17 mouse cellular contexts compared by ENCODE assay signal in genomic region chr17:5750278-5750677, GRCm38 (mm10).
"Had no signal": no experiment of that assay in that cellular context is flagged by ENCODE, and none has a peak within 500 bp of the region (broad histone marks: within the 10 kb centered on the region; RNA-seq: fewer than 3 reads in every experiment).

No protein-coding gene starts in this region.

- H3K4me3 ChIP-seq: liver, embryonic 15.5 days; lung, embryonic 15.5 days; megakaryocyte, embryonic 14.5 days; neural tube, embryonic 12.5 days; stomach, embryonic 15.5 days had no signal

- H3K36me3 ChIP-seq: lung, embryonic 15.5 days; neural tube, embryonic 12.5 days; stomach, embryonic 15.5 days had no signal

- ATAC-seq: lung, postnatal 0 days had no signal

- H3K9ac ChIP-seq: liver, embryonic 15.5 days; lung, embryonic 15.5 days; neural tube, embryonic 12.5 days; stomach, embryonic 15.5 days had no signal

- H3K27ac ChIP-seq: liver, embryonic 15.5 days; lung, embryonic 15.5 days; macrophage; neural tube, embryonic 12.5 days; stomach, embryonic 15.5 days; stomach, postnatal 0 days had no signal

- H3K4me2 ChIP-seq: liver, embryonic 15.5 days; lung, embryonic 15.5 days; midbrain, embryonic 11.5 days; neural tube, embryonic 12.5 days; stomach, embryonic 15.5 days had no signal

- H3K27me3 ChIP-seq: liver, embryonic 15.5 days; lung, embryonic 15.5 days; neural tube, embryonic 12.5 days; stomach, embryonic 15.5 days had no signal

- H3K9me3 ChIP-seq: liver, embryonic 15.5 days; lung, embryonic 15.5 days; neural tube, embryonic 12.5 days; stomach, embryonic 15.5 days had no signal

- DNase-seq: lung, adult 2 months; lung, postnatal 14 days; lung, postnatal 36 days; midbrain, embryonic 14.5 days; right cerebral cortex, postnatal 14 days; thymus, adult 2 months; thymus, postnatal 25 days; thymus, postnatal 4 days had no signal
